ENCODE assay signal across 10 mouse cellular contexts in the genomic region with DNA sequence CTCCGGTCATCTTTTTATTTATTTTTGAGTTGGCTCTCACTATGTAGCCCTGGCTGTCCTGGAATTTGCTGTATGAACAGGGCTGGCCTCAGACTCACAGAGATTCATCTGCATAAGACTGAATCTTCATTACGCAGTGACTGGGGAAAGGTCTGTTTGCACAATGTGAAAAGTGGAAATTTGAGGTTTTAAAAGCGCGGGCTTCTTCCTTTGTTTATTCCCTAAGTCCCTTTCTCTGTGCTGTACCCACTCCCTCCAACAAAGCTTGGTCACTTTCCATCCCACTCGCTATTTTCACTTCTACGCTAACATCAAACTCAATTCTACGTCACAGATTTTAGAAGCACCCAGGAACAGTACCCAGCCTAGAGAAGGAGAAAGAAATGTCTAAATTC. TPM values are rescaled to one million over a fixed set of nuclear protein-coding genes. Genes with fewer than 3 reads are reported as not detected.
DNase-seq lines count a peak whose midpoint lies in the region; ATAC-seq and TF ChIP-seq lines count a peak whose summit lies in the region.
"Had no signal": no experiment of that assay in that cellular context is flagged by ENCODE, and none has a peak within 500 bp of the region (broad histone marks: within the 10 kb centered on the region; RNA-seq: fewer than 3 reads in every experiment).

No protein-coding gene starts in this region.

- peaks cover 12% of the 10 kb centered on the region for H3K4me1 ChIP-seq in embryonic facial prominence, embryonic 14.5 days (ENCODE audit: control insufficient read depth, insufficient read depth, low read length)
- 0 out of 2 replicates have a peak, but pooled peaks cover 4% of the 10 kb centered on the region for H3K4me1 ChIP-seq in intestine, embryonic 15.5 days (replicated peaks)

- peak; percentile 1; the same call in 1 of the 2 replicates for ATAC-seq in embryonic facial prominence, embryonic 14.5 days (ENCODE audit: low read depth)
- no peak for ATAC-seq in intestine, embryonic 15.5 days

- peaks cover 7% of the 10 kb centered on the region for H3K79me2 ChIP-seq in myocyte (ENCODE audit: control insufficient read depth, insufficient read depth)

- TF ChIP-seq POLR2A in myocyte (IDR thresholded peaks at IDR 0.05; ENCODE audit: insufficient read length, low read depth), result no peak

- H3K9me3 ChIP-seq in embryonic facial prominence, embryonic 14.5 days (ENCODE audit: control insufficient read depth, low read length), result peaks cover 4% of the 10 kb centered on the region; the same call in 1 of the 2 replicates
- no peaks in the 10 kb centered on the region for H3K9me3 ChIP-seq in intestine, embryonic 15.5 days

- peak overlapping the region; percentile 14 for H3ac ChIP-seq in myocyte (ENCODE audit: control insufficient read depth, insufficient read length)

- TF ChIP-seq CTCF in layer of hippocampus, adult 2 months (conservative IDR thresholded peaks at IDR 0.05), result no peak

- H3K9ac ChIP-seq in embryonic facial prominence, embryonic 14.5 days (ENCODE audit: low read depth, low read length), result peak overlapping the region; percentile 64
- H3K9ac ChIP-seq in intestine, embryonic 15.5 days, result peak overlapping the region; percentile 54

- no peak for DNase-seq in layer of hippocampus, adult 2 months (ENCODE audit: low spot score in 2 of 2)
- DNase-seq in layer of hippocampus, postnatal 14 days (ENCODE audit: low spot score in 2 of 2), result no peak
- no peak for DNase-seq in embryonic facial prominence, embryonic 14.5 days (ENCODE audit: low spot score)
- no peak for DNase-seq in spleen, adult 18-20 months
- DNase-seq in gastrocnemius, postnatal 25 days, result no peak
- no peak for DNase-seq in spleen, postnatal 14 days (ENCODE audit: low spot score in 2 of 2)

- 0 out of 2 replicates have a peak, but pooled peaks cover 4% of the 10 kb centered on the region for H3K36me3 ChIP-seq in embryonic facial prominence, embryonic 14.5 days (ENCODE audit: control insufficient read depth, insufficient read depth, low read length)
- H3K36me3 ChIP-seq in intestine, embryonic 15.5 days, result no peaks in the 10 kb centered on the region
- H3K36me3 ChIP-seq in myocyte (ENCODE audit: control insufficient read depth, insufficient read depth), result peaks cover 10% of the 10 kb centered on the region

- H3K4me2 ChIP-seq in embryonic facial prominence, embryonic 14.5 days (ENCODE audit: low read depth, low read length), result peak overlapping the region; percentile 61
- peak overlapping the region; percentile 83 for H3K4me2 ChIP-seq in intestine, embryonic 15.5 days (replicated peaks)
- H3K4me2 ChIP-seq in myocyte (ENCODE audit: low read depth), result peak overlapping the region; percentile 98

- peak overlapping the region; percentile 70 for H3K4me3 ChIP-seq in layer of hippocampus, adult 2 months
- H3K4me3 ChIP-seq in embryonic facial prominence, embryonic 14.5 days (ENCODE audit: low read depth, low read length), result peak overlapping the region; percentile 40
- peak overlapping the region; percentile 51 for H3K4me3 ChIP-seq in intestine, embryonic 15.5 days (replicated peaks)
- peak overlapping the region; percentile 56 for H3K4me3 ChIP-seq in myocyte

- 33% methylated on average over 7 of the region's 7 CpGs for WGBS in embryonic facial prominence, embryonic 14.5 days
- 13% methylated on average over 7 of the region's 7 CpGs for WGBS in intestine, embryonic 15.5 days

- H3K27ac ChIP-seq in layer of hippocampus, adult 2 months, result peak overlapping the region; percentile 98
- peak overlapping the region; percentile 91 for H3K27ac ChIP-seq in embryonic facial prominence, embryonic 14.5 days (replicated peaks; ENCODE audit: low read depth, low read length)
- peak overlapping the region; percentile 94 for H3K27ac ChIP-seq in intestine, embryonic 15.5 days

- H3K27me3 ChIP-seq in embryonic facial prominence, embryonic 14.5 days (replicated peaks; ENCODE audit: control insufficient read depth, insufficient read depth, low read length), result no peaks in the 10 kb centered on the region
- no peaks in the 10 kb centered on the region for H3K27me3 ChIP-seq in intestine, embryonic 15.5 days (replicated peaks)
- H3K27me3 ChIP-seq in myocyte (ENCODE audit: control insufficient read depth, insufficient read depth, insufficient read length), result no peaks in the 10 kb centered on the region

TF ChIP-seq in myocyte, 11 proteins besides CTCF, POLR2A, EP300 and RAD21:
- TF ChIP-seq POLR2AphosphoS2 (IDR thresholded peaks at IDR 0.05; ENCODE audit: insufficient read length, low read depth), result no peak
- no peak for TF ChIP-seq CEBPB (IDR thresholded peaks at IDR 0.05; ENCODE audit: insufficient read depth, poor library complexity, severe bottlenecking)
- no peak for TF ChIP-seq MYOG (IDR thresholded peaks at IDR 0.05; ENCODE audit: control insufficient read depth in 1 of 3, insufficient read depth in 1 of 3, insufficient read length in 2 of 3, low read depth in 2 of 3)
- no peak for TF ChIP-seq MAX (IDR thresholded peaks at IDR 0.05; ENCODE audit: low read depth)
- TF ChIP-seq SRF (IDR thresholded peaks at IDR 0.05; ENCODE audit: control insufficient read depth, insufficient read length, low read depth), result no peak
- no peak for TF ChIP-seq USF1 (IDR thresholded peaks at IDR 0.05; ENCODE audit: low read depth)
- no peak for TF ChIP-seq MYOD1 (IDR thresholded peaks at IDR 0.05; ENCODE audit: control insufficient read depth in 1 of 3, insufficient read length in 2 of 3, low read depth in 2 of 3)
- TF ChIP-seq REST (IDR thresholded peaks at IDR 0.05; ENCODE audit: insufficient read depth, insufficient read length), result no peak
- TF ChIP-seq TCF3 (IDR thresholded peaks at IDR 0.05; ENCODE audit: insufficient read length, low read depth), result no peak
- no peak for TF ChIP-seq E2F4 (IDR thresholded peaks at IDR 0.05; ENCODE audit: insufficient read depth)
- no peak for TF ChIP-seq TCF12 (IDR thresholded peaks at IDR 0.05; ENCODE audit: insufficient read depth, poor library complexity, severe bottlenecking)
TF ChIP-seq in myocyte: peak in this region for 0.

RNA-seq across cellular contexts. Expression of gene Gm42791, which starts 0.6 kb away (rescaled TPM):
- 10 to 100 TPM; 25.2 to 25.8 TPM for total RNA-seq in layer of hippocampus, adult 2 months (2021)
- 10 to 100 TPM; 15.2 to 18.0 TPM for total RNA-seq in layer of hippocampus, postnatal 14 days (2021)
- polyA plus RNA-seq in embryonic facial prominence, embryonic 14.5 days (2014; fragmentation: Nextera tagmentation; extraction: Ambion mirVana), result 2.2 TPM in 1 of 2 replicates, not detected in the other
- 0.57 and 2.3 TPM in 2 replicates for polyA plus RNA-seq in intestine, embryonic 15.5 days (2015; fragmentation: Nextera tagmentation; extraction: Ambion mirVana)
- 0.11 TPM for polyA plus RNA-seq in myocyte (2012; fragmentation: generic; extraction: Trizol)
- 1 to 10 TPM; 3.6 to 3.8 TPM for total RNA-seq in gastrocnemius, postnatal 25 days (2021)
- total RNA-seq: monocyte, adult 5-6 weeks had no signal
- polyA plus RNA-seq: frontal cortex, adult 2 months had no signal
